Mouse (Mus musculus): ENCODE measurements around the gene Adamtsl3.

- no peak for TF ChIP-seq CTCF (IDR thresholded peaks at IDR 0.05; ENCODE audit: extremely low read depth, insufficient read depth, low read length)
- TF ChIP-seq POLR2A (IDR thresholded peaks at IDR 0.05; ENCODE audit: extremely low read depth, insufficient read depth, low read length): no peak
Measured at GRCm38 (mm10) chr7:82555803-82556202, 220.3 kb downstream of the Adamtsl3 start.

Data from cortical plate, adult 2 months (tissue).